Mouse (Mus musculus): ENCODE measurements around the gene Rps12-ps3.

Rps12-ps3 gene

DNA sequence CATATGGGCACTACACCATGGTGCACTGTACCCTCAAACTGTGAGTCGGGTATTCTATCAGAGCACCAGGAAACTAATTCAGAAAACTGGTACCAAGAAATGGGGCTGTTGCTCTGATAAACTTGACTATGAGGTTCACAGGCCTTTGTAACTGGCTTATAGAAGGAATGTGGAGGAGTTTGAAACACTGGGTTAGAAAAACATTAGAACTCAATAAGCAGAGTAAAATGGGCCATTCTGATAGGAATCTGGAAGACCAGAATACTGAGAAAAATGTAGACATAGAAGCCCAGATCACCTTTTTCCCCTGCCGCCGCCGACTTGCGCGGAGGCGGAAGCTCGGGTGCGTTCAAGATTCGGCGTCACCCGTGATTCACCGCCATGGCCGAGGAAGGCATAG, at the start of gene Rps12-ps3:
TSS of gene Rps12-ps3 (plus strand) at position 301 of the 400 bp plus-strand sequence.
- no peak for DNase-seq

DNA sequence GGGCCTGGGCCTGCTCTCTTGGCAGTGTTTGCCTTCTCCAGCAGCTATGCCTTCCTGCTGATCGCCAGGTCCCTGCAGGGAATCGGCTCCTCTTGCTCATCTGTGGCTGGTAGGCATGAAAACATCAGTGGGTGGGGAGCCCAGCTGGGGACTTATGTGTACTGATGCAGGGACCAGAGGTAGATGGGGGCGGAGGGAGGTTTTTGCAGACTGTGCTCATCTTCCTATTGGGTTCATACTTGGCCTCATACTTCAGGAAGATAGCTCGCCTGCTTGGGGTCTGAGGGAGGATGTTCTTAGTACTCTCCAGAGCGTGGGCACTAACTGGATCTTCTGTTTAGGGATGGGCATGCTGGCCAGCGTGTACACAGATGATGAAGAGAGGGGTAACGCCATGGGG, 48.9 kb upstream of the Rps12-ps3 start:
- no peak for DNase-seq

DNA sequence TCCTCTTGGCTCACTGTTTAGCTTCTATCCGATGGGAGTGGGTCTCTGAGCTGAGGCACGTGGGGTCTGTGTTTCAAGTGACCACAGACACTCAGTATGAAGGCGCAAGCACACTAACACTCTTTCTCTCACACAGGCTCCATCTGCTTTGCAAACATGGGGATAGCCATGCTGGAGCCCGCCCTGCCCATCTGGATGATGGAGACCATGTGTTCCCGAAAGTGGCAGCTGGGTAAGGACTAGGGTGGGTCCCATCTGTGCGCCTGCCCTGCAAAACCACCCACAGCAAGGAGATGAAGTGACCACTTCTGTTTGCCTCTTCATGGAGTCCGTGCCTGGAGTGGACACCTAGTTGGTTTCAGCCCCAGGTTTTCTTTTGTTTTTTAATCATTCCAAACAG, 45.7 kb upstream of the Rps12-ps3 start:
- DNase-seq, result peak; percentile 12

DNA sequence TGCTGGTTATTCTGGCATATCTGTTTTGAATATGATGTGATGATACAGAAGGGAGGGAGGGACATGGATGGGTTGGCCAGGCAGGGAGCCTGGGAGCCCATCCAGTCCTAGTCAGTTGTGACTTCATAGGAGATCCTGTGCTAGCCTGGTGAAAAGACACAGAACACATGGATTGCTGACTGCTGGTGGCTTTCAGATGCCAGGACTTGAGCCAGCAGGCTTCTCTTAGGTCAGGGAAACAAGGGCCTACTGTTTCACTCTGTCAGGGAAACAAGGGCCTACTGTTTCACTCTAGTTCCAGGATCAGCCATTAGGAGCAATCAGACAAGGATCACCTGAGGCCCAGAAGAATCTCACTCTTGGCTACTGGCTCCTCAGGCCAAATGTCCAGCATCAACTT, 41.2 kb upstream of the Rps12-ps3 start:
- DNase-seq, result no peak

DNA sequence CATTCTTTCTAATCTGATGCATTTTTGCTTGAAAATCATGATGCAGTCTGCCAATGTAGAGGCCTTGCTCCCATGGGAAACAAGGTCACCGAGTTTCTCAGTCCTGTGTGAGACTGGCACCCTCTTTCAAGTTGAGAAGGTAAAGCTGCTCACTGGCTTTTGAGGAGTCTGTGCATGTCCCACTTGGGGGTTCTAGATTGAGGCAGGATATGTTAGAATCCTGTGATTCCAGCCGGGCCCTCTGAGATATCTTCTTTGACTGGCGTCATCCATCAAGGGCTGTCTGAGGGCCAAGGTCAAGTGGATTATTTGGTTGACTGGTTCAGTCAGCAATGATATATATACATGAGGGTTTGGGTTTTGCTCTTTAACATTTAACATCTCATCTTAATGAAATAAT, 40.1 kb upstream of the Rps12-ps3 start:
- no peak for DNase-seq

DNA sequence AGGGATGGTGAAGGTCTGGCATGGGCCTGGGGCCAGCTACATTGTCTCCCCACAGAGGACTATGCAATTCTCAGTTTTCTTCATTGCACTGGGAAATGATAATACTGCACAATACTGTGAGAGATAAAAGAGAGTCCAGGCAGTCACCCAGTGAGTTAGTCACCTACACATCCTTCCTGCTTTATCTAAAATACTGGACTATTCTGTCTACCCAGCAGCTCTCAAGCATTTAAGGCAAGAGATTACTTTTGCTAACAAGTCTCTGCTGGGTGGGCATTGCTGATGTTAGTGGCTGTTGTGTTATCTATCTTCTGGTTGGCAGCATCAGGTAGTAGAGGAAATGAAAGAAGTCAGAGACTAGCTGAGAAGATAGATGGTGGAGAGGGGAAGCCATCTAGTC, 33.0 kb upstream of the Rps12-ps3 start:
- DNase-seq, result no peak

DNA sequence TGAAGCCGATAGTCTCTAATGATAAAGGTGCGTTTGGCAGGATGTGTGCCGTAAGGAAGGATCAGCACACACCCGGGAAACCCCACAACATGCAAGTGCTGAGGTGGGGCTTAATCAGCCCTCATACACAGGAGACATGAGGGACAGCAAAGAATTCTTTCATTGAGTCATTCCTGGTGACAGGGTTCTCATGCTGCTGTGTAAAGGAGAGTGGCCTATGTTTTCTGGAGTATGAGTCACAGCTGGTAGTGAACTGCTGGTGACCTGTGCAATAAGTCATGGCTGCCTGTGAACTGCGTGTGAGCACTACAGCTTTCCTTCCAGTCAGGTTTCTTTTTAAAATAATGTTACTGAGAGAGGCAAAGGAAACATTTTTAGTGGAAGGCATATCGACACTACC, 32.3 kb upstream of the Rps12-ps3 start:
- DNase-seq, result no peak

DNA sequence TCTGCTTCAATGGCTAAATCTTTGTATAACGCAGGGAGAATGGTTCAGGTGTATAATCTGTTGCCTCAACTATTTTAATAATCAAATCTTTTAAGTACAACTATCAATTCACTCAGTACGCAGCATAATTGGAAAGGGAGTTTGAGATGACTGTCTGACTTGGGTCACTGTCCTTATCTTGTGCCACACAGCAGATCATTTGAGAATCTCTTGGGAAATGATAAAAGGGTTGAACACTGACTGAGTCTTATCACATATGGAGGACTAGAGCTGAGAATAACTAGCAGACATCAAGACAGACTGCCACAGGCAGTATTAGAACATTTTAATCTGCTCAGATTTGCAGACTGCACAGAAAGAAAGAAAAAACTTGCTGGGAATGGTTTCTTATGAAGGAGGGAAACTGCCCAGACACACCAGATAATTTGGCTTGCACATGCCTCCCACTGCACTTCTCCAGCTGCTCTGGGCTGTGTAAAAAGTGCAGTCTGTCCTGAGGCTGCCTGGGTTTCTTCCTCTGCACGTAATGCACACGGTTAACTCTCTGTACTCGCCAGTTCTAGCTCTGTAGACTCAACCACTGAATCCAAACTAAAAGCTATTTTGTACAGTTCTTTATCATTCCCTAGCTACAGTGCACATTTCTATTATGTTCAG, 29.8 kb upstream of the Rps12-ps3 start:
- DNase-seq, result no peak

DNA sequence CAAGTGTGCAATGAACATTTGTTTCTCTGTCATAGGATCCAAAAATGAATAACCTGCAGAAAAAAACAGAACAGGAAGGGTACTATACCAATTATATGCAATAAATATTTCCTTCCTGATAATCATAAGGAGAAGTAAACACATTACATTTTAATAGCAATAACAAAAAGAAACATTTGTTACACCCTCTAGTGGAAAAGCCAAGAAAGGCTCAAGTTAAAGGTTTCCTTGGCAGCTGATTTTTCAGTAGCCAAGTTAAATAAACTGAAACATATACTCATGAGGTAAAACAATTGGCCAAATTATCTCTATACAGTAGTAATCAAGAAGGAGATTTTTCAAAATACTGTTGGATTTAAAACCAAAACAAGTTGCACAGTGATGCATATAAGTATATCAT, 6.8 kb upstream of the Rps12-ps3 start:
- DNase-seq, result no peak

DNA sequence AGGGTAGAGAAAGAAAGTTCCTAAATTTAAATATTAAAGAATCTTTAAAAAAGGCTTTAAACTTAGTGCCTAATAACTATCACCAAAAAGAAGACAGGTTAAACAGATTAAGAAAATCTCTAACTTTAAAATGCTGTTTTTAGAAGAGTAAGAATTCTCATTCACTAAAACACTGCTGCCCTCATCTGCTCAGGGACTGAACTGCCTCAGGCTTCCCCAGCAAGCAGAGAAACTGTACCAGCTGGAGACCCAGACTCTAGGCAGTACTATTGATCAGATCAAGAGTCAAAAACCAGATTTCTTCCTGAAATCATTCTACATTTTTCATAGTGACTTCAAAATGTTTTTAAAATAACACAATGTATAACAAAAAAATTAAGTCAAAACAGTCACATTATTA, 5.5 kb upstream of the Rps12-ps3 start:
- peak; percentile 21 for DNase-seq

DNA sequence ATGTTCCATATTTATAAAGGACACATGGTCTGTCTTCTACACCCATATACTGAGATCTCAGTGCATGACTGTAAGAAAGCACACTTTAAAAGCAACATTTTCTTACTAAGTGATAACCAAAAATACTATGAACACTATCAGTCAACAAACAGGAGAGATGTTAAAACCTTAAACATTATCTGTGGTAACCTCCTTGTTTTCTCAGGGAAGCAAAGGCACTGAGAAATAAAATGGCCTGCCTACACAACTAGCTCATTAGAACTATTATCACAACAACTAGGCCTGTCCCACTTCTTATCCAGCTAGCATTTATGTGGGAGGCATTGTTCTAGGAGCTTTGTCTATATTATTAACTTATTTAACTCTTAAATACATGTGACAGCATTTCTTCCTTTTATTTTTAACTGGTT, 8.7 kb downstream of the Rps12-ps3 start:
- no peak for DNase-seq

DNA sequence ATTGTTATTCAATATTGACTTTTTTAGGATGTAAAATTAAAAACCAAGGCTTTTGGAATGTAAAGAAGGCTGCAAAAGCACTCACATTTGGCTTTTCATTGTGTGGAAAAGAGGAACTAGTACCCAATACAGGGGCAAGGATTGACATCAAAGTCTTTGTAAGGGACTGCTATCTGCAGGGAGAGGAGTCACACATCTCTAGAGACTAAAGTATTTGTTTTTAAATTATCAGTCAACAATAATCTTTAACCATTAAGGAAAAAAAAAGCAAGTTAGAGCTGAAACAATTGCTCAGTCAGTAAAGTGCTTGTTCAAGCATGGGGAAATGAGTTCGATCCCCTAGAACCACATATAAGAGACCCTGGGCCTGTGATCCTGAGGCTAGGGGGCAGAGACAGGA, 14.6 kb downstream of the Rps12-ps3 start:
- no peak for DNase-seq

DNA sequence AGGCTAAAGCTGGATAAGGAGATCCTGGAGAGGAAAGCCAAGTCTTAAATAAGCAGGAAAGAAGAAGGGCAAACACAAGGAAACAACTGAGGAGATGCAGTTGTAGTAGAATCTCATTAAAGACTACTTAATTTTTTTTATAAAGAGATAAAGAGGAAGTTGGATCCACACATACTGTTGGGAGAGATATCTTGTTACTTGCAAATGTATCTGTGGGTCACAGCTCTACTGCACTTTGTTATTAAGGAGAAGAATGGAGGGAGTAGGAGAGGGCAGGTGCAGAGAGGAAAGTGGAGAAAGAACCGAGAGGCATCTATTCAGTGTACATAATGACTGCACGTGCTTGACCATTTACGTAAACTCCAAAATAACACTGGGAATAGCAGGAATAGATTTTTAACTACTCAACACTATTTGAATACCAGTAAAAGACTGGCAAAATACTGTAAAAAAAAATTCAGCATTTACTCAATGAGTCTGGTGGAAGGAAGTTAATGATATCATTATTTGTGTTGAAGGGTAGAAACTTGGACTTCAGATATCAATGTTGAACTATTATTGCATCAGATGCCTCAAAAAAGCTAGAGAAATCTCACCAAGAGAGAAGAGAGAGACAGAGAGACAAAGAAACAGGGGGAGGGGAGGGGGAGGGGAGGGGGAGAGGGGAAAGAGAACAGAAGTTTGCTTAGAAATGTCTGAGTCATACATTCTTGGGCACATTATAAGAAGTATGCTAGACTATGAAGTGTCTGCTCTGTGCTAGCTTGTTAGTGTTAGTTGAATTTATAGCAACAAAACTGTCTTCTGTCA, 16.0 kb downstream of the Rps12-ps3 start:
- no peak for DNase-seq

DNA sequence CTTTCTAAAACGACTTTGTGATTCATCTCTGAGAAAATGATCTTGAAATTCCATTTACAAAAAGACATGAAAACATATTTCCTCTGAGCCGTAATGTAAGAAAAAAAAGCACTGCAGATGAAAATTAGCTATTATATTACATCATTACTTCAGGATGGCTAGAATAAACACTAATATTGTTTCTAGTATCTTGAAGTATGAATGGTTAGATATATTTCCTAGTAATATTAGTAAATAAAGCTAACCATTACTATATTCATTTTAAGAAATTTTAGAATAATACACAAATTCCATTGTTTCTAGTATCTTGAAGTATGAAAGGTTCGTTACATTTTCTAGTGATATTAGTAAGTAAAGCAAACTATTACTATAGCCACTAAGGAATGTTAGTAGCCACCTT, 17.8 kb downstream of the Rps12-ps3 start:
- no peak for DNase-seq

DNA sequence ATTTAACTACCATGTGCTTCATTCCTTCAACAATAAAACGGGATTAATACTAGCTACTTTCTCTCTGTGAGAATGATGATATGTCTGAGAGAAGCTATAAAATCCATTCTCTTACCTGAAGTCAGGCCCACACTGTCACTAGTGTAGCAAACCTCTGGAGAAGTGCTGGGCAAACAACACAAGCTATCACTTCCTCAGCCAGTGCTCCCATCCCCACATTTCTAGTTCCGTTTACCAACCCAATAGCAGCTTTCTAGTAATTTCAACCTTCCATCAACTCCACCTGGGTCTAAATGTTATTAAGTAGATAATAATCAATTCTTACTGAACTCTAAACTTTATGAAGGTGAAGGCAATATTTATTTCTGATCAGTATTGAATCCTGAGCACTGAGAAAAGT, 20.9 kb downstream of the Rps12-ps3 start:
- DNase-seq, result no peak

DNA sequence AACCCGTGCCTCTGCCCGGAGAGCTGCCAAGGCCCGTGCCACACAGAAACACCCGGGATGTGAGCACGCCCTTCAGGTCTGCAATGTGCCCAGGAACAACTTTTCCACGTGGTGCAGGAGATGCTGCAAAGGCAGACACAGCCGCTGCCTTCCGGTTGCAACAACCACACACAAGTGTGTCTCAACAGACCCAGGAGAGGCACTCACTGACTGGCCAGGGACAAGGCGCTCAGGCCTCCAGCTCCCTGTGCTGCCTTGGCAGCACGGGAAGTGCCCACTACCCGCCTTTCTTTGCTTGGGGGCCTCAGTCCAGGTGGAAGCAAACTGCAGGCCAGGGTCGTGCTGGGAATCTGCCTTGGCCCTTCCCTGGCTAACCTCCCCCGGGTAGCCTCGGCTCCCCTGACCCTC, 22.2 kb downstream of the Rps12-ps3 start:
- peak; percentile 39 for DNase-seq

DNA sequence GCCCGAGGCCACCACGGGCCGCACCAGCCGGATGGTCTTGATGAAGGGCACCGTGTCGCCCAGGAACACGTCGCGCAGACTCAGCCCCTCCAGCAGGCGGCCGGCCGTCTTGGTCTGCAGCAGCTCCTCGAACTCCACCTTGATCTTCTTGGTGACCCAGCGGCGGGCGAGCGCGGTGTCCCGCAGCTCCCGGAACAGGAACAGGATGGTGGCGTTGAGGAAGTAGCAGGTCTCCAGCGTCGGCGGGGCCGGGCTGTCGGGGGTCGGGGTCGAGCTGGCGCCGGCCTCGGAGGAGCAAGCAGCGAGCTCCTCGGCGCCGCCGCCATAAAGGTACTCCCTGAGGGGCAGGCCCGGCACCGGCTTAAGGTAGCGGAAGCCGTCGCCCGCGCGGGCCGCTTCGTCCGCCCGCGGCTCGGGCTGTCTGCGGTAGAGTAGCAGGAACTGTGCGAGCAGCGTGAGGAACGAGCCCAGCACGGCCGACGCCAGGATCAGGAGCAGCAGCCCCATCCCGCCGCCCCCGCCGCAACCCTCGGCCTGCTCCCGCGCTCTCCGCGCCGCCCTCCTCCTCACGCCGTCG, 23.1 kb downstream of the Rps12-ps3 start:
- DNase-seq, result peak; percentile 67

DNA sequence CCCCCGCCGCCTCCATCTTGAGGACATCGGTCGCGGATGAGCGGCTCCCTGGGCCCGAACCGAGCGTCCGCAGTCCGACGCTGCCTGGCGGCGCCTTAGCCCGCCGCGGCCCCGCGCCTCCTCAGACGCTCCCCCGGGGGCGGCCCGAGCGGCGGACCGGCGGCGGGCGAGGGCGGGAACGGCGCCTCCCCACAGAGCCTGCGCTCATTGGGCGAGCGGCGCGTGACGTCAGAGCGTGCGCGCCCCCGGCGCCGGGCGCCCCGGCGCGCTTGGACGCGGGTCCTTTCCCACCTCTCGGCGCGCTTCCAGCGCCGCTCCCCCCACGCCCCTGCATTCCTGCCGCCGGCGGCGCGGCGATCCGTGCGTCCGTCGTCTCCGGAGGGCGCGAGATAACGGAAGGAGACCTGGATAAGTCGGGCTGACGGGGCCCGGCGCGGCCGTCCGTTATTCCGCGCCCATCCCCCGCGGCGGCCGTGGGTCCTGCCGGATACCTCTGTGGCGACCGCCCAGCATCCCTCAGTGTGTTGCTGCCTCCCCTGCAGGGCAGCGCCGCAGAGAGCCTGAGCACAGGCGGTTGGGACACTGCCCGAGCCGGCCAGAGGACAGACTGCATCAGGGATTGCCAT, 23.7 kb downstream of the Rps12-ps3 start, which contains the start of gene Pdzd8:
TSS of gene Pdzd8 (minus strand) at position 123 of the 626 bp plus-strand sequence.
- peak; percentile 95 for DNase-seq

DNA sequence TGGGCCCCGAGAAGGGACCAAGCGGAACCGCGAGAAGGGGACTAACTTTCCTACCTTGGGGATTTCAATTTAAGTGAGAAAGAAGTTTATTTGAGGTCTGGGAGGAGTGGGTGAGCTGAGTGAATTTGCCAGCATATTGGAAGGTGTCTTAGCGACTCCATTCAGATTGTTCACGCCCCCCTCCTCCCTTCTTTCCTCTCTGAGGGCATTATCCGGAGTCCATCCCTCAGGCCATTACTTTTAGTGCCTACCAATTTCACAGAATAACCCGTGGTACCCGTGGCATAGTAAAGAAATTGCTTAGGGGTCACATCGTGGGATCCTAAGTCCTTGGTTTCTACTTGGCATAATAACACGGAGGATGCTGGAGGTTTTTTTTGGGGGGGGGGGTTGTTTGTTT, 24.2 kb downstream of the Rps12-ps3 start:
- no peak for DNase-seq

DNA sequence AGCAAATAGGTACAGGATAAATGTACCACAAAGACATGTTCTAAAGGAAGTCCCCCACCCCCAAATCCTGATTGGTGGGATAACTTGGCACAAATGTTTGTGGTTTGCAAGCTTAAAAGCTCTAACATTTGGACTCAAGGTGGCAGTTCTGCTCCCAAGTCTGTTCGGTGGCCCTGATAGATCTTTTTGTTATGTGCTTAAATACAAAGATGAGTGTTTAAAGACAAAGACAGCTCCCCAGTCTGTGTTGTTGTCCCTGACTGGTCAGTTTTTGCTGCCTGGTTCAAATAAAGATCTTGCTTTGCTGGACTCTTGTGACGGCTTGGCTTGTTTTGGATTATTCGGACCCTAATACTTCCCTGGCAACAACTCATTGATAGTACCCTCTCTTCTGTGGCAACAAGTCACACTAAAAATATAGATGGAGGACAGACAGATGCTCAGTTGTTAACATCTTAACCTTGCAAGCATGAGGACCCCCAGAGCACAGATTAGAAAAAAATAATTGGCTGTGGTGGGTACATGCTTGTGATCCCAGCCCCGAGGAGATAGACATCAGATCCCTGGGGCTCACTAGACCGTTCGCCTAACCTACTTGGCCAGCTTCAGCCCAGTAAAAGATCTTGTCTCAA, 27.4 kb downstream of the Rps12-ps3 start:
- no peak for DNase-seq

DNA sequence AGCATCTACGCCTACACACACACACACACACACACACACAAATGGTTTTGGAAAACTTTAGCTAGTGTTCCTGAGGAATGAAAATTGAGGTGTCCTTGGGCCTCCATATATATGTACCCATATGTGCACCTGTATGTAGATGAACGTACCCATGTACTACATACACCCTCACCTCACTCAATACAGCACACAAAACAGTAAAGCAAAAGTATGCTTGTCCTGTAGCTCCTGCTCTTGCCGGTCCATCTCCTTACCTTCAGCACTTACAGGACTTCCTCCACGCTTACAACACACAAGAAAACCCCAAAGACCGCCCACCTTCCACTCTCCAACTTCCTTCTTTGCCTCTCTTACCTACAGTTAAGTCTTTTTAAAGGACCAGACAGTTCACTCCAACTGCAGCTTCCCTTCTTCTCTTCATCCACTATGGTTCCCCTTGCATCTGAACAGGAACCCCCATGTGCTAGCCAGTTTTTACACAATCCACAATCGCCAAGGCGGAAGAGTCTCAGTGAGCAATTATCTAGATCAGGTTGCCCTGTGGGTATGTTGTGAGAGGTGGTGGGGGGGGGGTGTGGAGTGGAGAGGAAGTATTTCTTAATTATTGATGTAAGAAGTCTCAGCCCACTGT, 28.3 kb downstream of the Rps12-ps3 start:
- no peak for DNase-seq

DNA sequence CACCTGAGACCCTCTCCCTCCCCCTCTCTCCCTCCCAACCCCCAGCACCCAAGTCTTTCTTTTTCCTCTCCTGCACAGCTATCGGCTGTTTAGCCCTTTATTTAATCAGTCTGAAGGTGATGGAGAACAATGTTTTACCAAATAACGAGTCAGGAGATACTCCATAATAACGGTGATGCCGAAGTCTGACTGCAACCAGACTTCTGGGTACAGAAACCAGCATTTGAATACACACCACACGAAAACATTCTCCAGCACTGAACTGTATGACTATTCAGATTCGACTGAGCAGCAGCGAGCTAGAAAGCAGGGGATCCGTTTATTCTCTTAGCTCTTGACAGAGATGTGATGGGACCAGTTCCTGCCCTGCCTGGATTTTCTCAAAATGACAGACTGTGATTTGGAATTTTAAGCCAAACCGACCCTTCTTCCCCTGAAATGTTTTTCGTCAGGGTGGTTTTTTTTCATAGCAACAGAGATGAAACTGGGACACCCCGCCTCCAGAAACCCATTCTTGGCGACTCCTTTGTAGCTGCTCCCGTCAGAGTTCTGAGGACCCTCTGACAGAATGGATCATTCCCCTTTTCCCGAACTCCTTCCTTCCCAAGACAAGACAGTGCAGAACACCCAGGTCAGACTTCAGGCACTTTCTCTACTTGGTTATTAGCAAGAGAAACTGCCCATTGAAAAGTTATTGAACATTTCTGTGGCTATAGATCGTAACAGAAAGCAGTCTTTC, 29.2 kb downstream of the Rps12-ps3 start:
- DNase-seq, result no peak
